Mouse (Mus musculus) C2C12 (cell line): Measurements from ENCODE around the gene Pitpnm1.

Experiments
- CTCF ChIP-seq: IDR thresholded peaks from one replicate; pipeline ENCODE4 v1.5.1; 2011; ENCODE audit not compliant: control insufficient read depth, insufficient read depth, insufficient read length
- FOSL1 ChIP-seq: IDR thresholded peaks from one replicate; pipeline ENCODE4 v1.8.0; 2011; ENCODE audit warnings: mild to moderate bottlenecking, low read length; ENCODE audit not compliant: poor library complexity, insufficient read depth, severe bottlenecking
- MAX ChIP-seq: IDR thresholded peaks from one replicate; pipeline ENCODE4 v1.6.1; 2011; ENCODE audit warnings: mild to moderate bottlenecking, control low read depth
- MYOD1 ChIP-seq: IDR thresholded peaks from one replicate; pipeline ENCODE4 v1.6.1; 2011; ENCODE audit warnings: low read depth; ENCODE audit not compliant: control insufficient read depth, insufficient read length
- MYOG ChIP-seq: IDR thresholded peaks from one replicate; pipeline ENCODE4 v1.6.1; 2011; ENCODE audit not compliant: control insufficient read depth, insufficient read length; ENCODE audit errors: extremely low read depth
- USF1 ChIP-seq: IDR thresholded peaks from one replicate; pipeline ENCODE4 v1.6.1; 2011; ENCODE audit warnings: low read depth, mild to moderate bottlenecking, control low read depth, moderate library complexity

- TF ChIP-seq MAX (no peak), MYOG (no peak), CTCF (no peak), MYOD1 (peak; percentile 64), USF1 (no peak), FOSL1 (no peak)
Observed at GRCm38 (mm10) chr19:4162646-4163542, 63.1 kb downstream of the Pitpnm1 start, which contains the start of gene Rps6kb2.
